Mouse (Mus musculus) MEL (cell line): ENCODE measurements around the gene Arl3. TPM values are rescaled to one million over a fixed set of nuclear protein-coding genes. Genes with fewer than 3 reads are reported as not detected.

Experiments used
- DNase-seq: peaks from one replicate; pipeline ENCODE4 v3.0.0; 2011; ENCODE audit warnings: low read depth, low spot score
- H3K27ac ChIP-seq: 2 replicates; pipeline ENCODE4 v1.5.1; 2012; ENCODE audit warnings: low read depth, mild to moderate bottlenecking, control low read depth, low read length, moderate library complexity; ENCODE audit not compliant: control insufficient read depth
- H3K27me3 ChIP-seq, 2 experiments: fragments of 150-350 bp in 1 of 2; sonication (generic) in 1 of 2; 2 replicates each; pipeline ENCODE4 v1.6.1; 2012; ENCODE audit warnings: low read length in 2 of 2, mild to moderate bottlenecking in 2 of 2, improper control_type of control experiment in 1 of 2, moderate library complexity in 1 of 2; ENCODE audit not compliant: insufficient read depth in 2 of 2, control insufficient read depth in 1 of 2
- H3K36me3 ChIP-seq, 2 experiments: 2 replicates each; pipeline ENCODE4 v1.6.1; 2012 to 2014; ENCODE audit warnings: low read length in 2 of 2, improper control_type of control experiment in 1 of 2, inconsistent platforms in 1 of 2, mild to moderate bottlenecking in 1 of 2; ENCODE audit not compliant: insufficient read depth in 2 of 2, control insufficient read depth in 1 of 2
- H3K4me1 ChIP-seq, 2 experiments: fragments of 150-350 bp in 1 of 2; sonication (generic) in 1 of 2; 2 replicates each; pipeline ENCODE4 v1.6.1; 2012; ENCODE audit warnings: low read length in 2 of 2, improper control_type of control experiment in 1 of 2, mild to moderate bottlenecking in 1 of 2; ENCODE audit not compliant: insufficient read depth in 2 of 2, control insufficient read depth in 1 of 2
- H3K4me3 ChIP-seq, 2 experiments: fragments of 150-350 bp in 1 of 2; sonication (generic) in 1 of 2; 2 replicates each; pipeline ENCODE4 v1.5.1; 2012; ENCODE audit warnings: low read depth in 2 of 2, low read length in 2 of 2, mild to moderate bottlenecking in 2 of 2, moderate library complexity in 2 of 2, control low read depth in 1 of 2, improper control_type of control experiment in 1 of 2; ENCODE audit not compliant: control insufficient read depth in 1 of 2, insufficient read depth in 1 of 2
- H3K79me2 ChIP-seq: 2 replicates; pipeline ENCODE4 v1.6.1; 2012; ENCODE audit warnings: mild to moderate bottlenecking, low read length, moderate library complexity; ENCODE audit not compliant: control insufficient read depth, poor library complexity, insufficient read depth
- H3K9ac ChIP-seq: 2 replicates; pipeline ENCODE4 v1.6.1; 2012; ENCODE audit warnings: low read depth, mild to moderate bottlenecking, control low read depth, low read length, moderate library complexity; ENCODE audit not compliant: control insufficient read depth, poor library complexity, severe bottlenecking
- H3K9me3 ChIP-seq: fragments of 150-350 bp; sonication (generic); replicated peaks from 2 replicates; pipeline ENCODE4 v1.6.1; 2012; ENCODE audit warnings: mild to moderate bottlenecking, low read length, improper control_type of control experiment, moderate library complexity; ENCODE audit not compliant: insufficient read depth
- BHLHE40 ChIP-seq: IDR thresholded peaks from 2 replicates; pipeline ENCODE4 v1.6.1; 2012; ENCODE audit warnings: low read depth, mild to moderate bottlenecking, inconsistent platforms, low read length, improper control_type of control experiment, borderline replicate concordance
- CHD1 ChIP-seq: IDR thresholded peaks from 2 replicates; pipeline ENCODE4 v1.6.1; 2012; ENCODE audit warnings: low read depth, mild to moderate bottlenecking, inconsistent platforms, low read length, improper control_type of control experiment
- E2F4 ChIP-seq: IDR thresholded peaks from 2 replicates; pipeline ENCODE4 v1.6.1; 2011; ENCODE audit warnings: low read depth, low read length, improper control_type of control experiment, borderline replicate concordance
- EP300 ChIP-seq, 2 experiments: IDR thresholded peaks; 2 replicates each; pipeline ENCODE4 v1.6.1; 2011; ENCODE audit warnings: improper control_type of control experiment in 2 of 2, low read length in 2 of 2, low read depth in 1 of 2, mild to moderate bottlenecking in 1 of 2
- ETS1 ChIP-seq: IDR thresholded peaks from 2 replicates; pipeline ENCODE4 v1.6.1; 2012; ENCODE audit warnings: low read depth, mild to moderate bottlenecking, inconsistent platforms, low read length, improper control_type of control experiment, moderate library complexity
- GABPA ChIP-seq: IDR thresholded peaks from 2 replicates; pipeline ENCODE4 v1.6.1; 2012; ENCODE audit warnings: low read depth, mild to moderate bottlenecking, inconsistent platforms, low read length, improper control_type of control experiment, moderate library complexity
- GATA1 ChIP-seq: IDR thresholded peaks from 2 replicates; pipeline ENCODE4 v1.6.1; 2011; ENCODE audit warnings: low read depth, low read length, improper control_type of control experiment
- JUND ChIP-seq: IDR thresholded peaks from 2 replicates; pipeline ENCODE4 v1.6.1; 2011; ENCODE audit warnings: low read depth, mild to moderate bottlenecking, improper control_type of control experiment, low read length
- KAT2A ChIP-seq: conservative IDR thresholded peaks from 2 replicates; pipeline ENCODE4 v1.6.1; 2012; ENCODE audit warnings: low read depth, low read length, improper control_type of control experiment, inconsistent platforms
- MAFK ChIP-seq: IDR thresholded peaks from 2 replicates; pipeline ENCODE4 v1.6.1; 2011; ENCODE audit warnings: low read depth, mild to moderate bottlenecking, low read length, improper control_type of control experiment, borderline replicate concordance
- MAX ChIP-seq: IDR thresholded peaks from 2 replicates; pipeline ENCODE4 v1.6.1; 2011; ENCODE audit warnings: low read length, improper control_type of control experiment
- MEF2A ChIP-seq: IDR thresholded peaks from 2 replicates; pipeline ENCODE4 v1.6.1; 2014; ENCODE audit warnings: low read depth, mild to moderate bottlenecking, inconsistent platforms, low read length, improper control_type of control experiment; ENCODE audit not compliant: poor library complexity, insufficient replicate concordance, severe bottlenecking; ENCODE audit errors: extremely low read depth
- MXI1 ChIP-seq: IDR thresholded peaks from 2 replicates; pipeline ENCODE4 v1.6.1; 2011; ENCODE audit warnings: mild to moderate bottlenecking, low read depth, low read length, improper control_type of control experiment
- MYB ChIP-seq: IDR thresholded peaks from 2 replicates; pipeline ENCODE4 v1.6.1; 2011; ENCODE audit warnings: mild to moderate bottlenecking, low read depth, low read length, improper control_type of control experiment
- MYC ChIP-seq: IDR thresholded peaks from 2 replicates; pipeline ENCODE4 v1.6.1; 2011; ENCODE audit warnings: low read depth, mild to moderate bottlenecking, low read length, improper control_type of control experiment, moderate library complexity
- NELFE ChIP-seq: IDR thresholded peaks from 2 replicates; pipeline ENCODE4 v1.6.1; 2011; ENCODE audit warnings: low read depth, low read length, improper control_type of control experiment
- POLR2AphosphoS2 ChIP-seq: IDR thresholded peaks from 2 replicates; pipeline ENCODE4 v1.6.1; 2011; ENCODE audit warnings: low read length, improper control_type of control experiment
- POLR2AphosphoS5 ChIP-seq: IDR thresholded peaks from 2 replicates; pipeline ENCODE4 v1.6.1; 2012; ENCODE audit warnings: low read depth, borderline replicate concordance, mild to moderate bottlenecking, inconsistent platforms, low read length, moderate library complexity, mixed read lengths
- RAD21 ChIP-seq: IDR thresholded peaks from 2 replicates; pipeline ENCODE4 v1.6.1; 2011; ENCODE audit warnings: mild to moderate bottlenecking, low read depth, low read length, improper control_type of control experiment
- SMC3 ChIP-seq: IDR thresholded peaks from 2 replicates; pipeline ENCODE4 v1.6.1; 2011; ENCODE audit warnings: low read depth, low read length, improper control_type of control experiment
- TAL1 ChIP-seq: IDR thresholded peaks from 2 replicates; pipeline ENCODE4 v1.6.1; 2012; ENCODE audit warnings: mild to moderate bottlenecking, inconsistent platforms, low read length, moderate library complexity, mixed read lengths
- TBP ChIP-seq: IDR thresholded peaks from 2 replicates; pipeline ENCODE4 v1.8.0; 2011; ENCODE audit warnings: low read depth, low read length, improper control_type of control experiment
- TCF12 ChIP-seq: IDR thresholded peaks from 2 replicates; pipeline ENCODE4 v1.6.1; 2014; ENCODE audit warnings: low read depth, mild to moderate bottlenecking, inconsistent platforms, low read length, improper control_type of control experiment, moderate library complexity
- USF2 ChIP-seq, 2 experiments: IDR thresholded peaks; 2 replicates each; pipeline ENCODE4 v1.6.1; 2011 to 2012; ENCODE audit warnings: improper control_type of control experiment in 2 of 2, low read length in 2 of 2, borderline replicate concordance in 1 of 2, inconsistent platforms in 1 of 2, low read depth in 1 of 2, mild to moderate bottlenecking in 1 of 2; ENCODE audit not compliant: insufficient read depth in 1 of 2
- ZC3H11A ChIP-seq: IDR thresholded peaks from 2 replicates; pipeline ENCODE4 v1.6.1; 2012; ENCODE audit warnings: low read depth, mild to moderate bottlenecking, inconsistent platforms, low read length, improper control_type of control experiment
- ZMIZ1 ChIP-seq: IDR thresholded peaks from 2 replicates; pipeline ENCODE4 v1.6.1; 2012; ENCODE audit warnings: low read depth, mild to moderate bottlenecking, inconsistent platforms, low read length, improper control_type of control experiment, moderate library complexity
- ZNF384 ChIP-seq: IDR thresholded peaks from 2 replicates; pipeline ENCODE4 v1.6.1; 2012; ENCODE audit warnings: low read depth, mild to moderate bottlenecking, inconsistent platforms, low read length, improper control_type of control experiment
- polyA plus RNA-seq, 2 experiments: library from polyadenylated mRNA; stranded (reverse) in 1 of 2; unstranded in 1 of 2; fragments of >175 nt in 1 of 2; fragments of >200 nt in 1 of 2; gene quantifications; 2 replicates each; pipeline versions ENCODE4 v1.2.1 to v1.2.4; 2012; ENCODE audit warnings: low replicate concordance in 2 of 2, low read depth in 1 of 2; ENCODE audit not compliant: insufficient read length in 2 of 2, insufficient read depth in 1 of 2, missing spikeins in 1 of 2
- total RNA-seq: library from RNA; depleted of rRNA; stranded (reverse); fragments of 300-350 nt; gene quantifications from 2 replicates; pipeline ENCODE4 v1.2.3, GENCODE M21; 2012

The Arl3 gene
- total and polyA plus RNA-seq, 3 experiments, result 62.4 to 123 TPM; not detected in 1

DNA sequence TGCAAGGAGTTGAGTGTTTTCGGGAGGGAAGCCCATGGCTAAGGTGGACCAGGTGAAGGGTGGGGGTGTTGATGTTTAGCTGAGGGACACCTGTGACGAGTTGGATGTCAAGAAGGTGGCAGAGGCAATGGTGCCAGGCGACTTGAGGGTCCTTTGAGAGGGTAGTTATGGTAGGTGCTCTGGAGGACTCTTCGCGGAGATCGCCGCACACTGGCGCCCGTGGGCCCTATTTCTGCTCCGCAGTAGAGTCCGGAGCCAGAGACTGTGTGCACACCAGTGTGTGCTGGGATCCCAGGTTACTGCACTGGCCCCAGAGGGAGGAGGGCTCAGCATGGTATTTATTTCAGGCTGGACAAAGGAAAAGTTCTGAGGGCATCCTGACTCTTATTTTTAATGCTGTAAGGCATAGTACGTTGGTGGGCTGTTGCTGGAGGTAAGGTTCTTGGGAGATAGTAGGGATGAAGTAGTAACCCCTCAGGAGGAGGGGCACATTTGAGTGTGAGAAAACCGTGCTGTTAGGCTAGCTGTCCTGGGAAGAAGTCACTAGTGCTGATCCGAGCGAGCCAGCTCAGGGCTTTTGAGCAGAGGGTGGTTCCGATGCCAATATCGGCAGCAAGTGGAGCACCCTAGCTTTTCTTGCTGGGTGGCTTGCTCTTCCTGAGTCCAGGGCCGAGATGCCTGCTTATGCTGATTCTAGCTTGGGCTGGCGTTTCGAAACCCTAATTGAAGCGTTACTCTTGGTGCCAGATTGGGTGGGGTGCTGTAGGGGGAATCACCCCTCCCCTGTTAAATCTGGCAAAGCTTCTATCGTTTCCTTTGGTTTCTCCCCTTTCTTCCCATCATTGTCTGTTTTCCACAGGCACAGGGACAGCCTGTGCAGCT lies 26.6 kb upstream of the Arl3 start:
- Histone ChIP-seq H3K27ac (peak overlapping the region; percentile 15; the same call in 1 of the 2 replicates), H3K9me3 (no peaks in the 10 kb centered on the region), H3K36me3 (peaks cover 2 to 21% of the 10 kb centered on the region in 2 experiments; a peak in 2 of 4 replicates), H3K79me2 (peaks cover 38% of the 10 kb centered on the region), H3K4me1 (peaks cover 2 to 18% of the 10 kb centered on the region in 2 experiments), H3K4me3 (peak overlapping the region; percentile 76 to 90), H3K27me3 (no peaks in the 10 kb centered on the region), H3K9ac (peak overlapping the region; percentile 87)
- TF ChIP-seq ZNF384 (no peak), TAL1 (no peak), NELFE (no peak), SMC3 (no peak), BHLHE40 (no peak), JUND (no peak), MAX (no peak), GATA1 (no peak), TBP (no peak), GABPA (no peak), KAT2A (no peak), E2F4 (no peak), MXI1 (no peak), ETS1 (no peak), MAFK (no peak), MEF2A (no peak), RAD21 (no peak), POLR2AphosphoS5 (no peak)
- DNase-seq, result peak; percentile 45

DNA sequence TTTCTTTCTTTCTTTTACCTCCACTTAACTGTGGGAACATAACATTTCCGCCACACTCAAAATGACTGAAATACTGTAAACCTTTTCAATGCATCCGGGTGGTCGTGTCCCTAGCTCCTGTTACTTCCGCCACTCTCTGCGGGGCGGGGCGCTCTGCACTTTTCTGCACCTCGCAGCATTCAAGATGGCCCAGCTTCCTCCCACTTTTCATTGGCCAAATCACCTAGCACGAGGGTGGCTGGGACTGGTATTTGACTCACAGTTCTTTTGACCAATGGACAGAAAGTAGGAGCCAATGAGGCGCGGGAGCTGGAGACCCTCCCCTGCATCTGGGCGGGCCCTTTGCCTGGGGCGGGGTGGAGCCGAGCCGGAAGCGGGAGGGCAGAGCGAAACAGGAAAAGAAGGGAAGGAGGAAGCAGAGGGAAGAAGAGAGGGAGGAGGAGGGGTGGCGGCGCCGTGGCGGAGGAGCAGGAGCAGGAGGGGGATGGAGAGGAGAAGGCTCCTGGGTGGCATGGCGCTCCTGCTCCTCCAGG lies 25.8 kb upstream of the Arl3 start, which contains the start of gene Wbp1l:
Wbp1l (plus strand) TSS at position 365 of the 533 bp plus-strand sequence.
- no peaks in the 10 kb centered on the region for H3K27me3 ChIP-seq
- H3K4me3 ChIP-seq, result peak within 1 kb of the TSS; percentile 76 to 90
- peaks cover 2 to 18% of the 10 kb centered on the region in 2 experiments for H3K4me1 ChIP-seq
- H3K9me3 ChIP-seq, result no peaks in the 10 kb centered on the region
- peak; percentile 100 for DNase-seq
- H3K27ac ChIP-seq, result peak within 1 kb of the TSS; percentile 59
- peak within 1 kb of the TSS; percentile 87 for H3K9ac ChIP-seq
- peaks cover 0 to 21% of the 10 kb centered on the region in 2 experiments; a peak in 2 of 4 replicates for H3K36me3 ChIP-seq
- H3K79me2 ChIP-seq, result peaks cover 34% of the 10 kb centered on the region
- no peak for TF ChIP-seq MYB
- peak; percentile 72 for TF ChIP-seq MYC
- no peak for TF ChIP-seq ZC3H11A
- TF ChIP-seq POLR2AphosphoS2, result peak; percentile 78
- TF ChIP-seq EP300 (IDR thresholded peaks at IDR 0.05; ENCODE audit: low read depth in 1 of 2, low read length in 2 of 2), result peak in 1 of 2 experiments; percentile 54; a peak in 1 of 4 replicates
- TF ChIP-seq ZNF384, result peak; percentile 94
- TF ChIP-seq GATA1, result no peak
- TF ChIP-seq MEF2A, result no peak
- no peak for TF ChIP-seq GABPA
- no peak for TF ChIP-seq USF2 (IDR thresholded peaks at IDR 0.05; ENCODE audit: borderline replicate concordance in 1 of 2, insufficient read depth in 1 of 2, low read depth in 1 of 2, low read length in 2 of 2)
- TF ChIP-seq TCF12, result 0 out of 2 replicates have a peak, but pooled peaks have one; percentile 35
- peak; percentile 72; the same call in 1 of the 2 replicates for TF ChIP-seq ZMIZ1
- no peak for TF ChIP-seq CHD1
- TF ChIP-seq MAX, result peak; percentile 46; the same call in 1 of the 2 replicates
- TF ChIP-seq TAL1, result no peak
- 0 out of 2 replicates have a peak, but pooled peaks have one; percentile 46 for TF ChIP-seq ETS1
- TF ChIP-seq JUND, result no peak
- TF ChIP-seq RAD21, result no peak
